Comparison of ENCODE assay signal across 8 mouse cellular contexts in the genomic region with DNA sequence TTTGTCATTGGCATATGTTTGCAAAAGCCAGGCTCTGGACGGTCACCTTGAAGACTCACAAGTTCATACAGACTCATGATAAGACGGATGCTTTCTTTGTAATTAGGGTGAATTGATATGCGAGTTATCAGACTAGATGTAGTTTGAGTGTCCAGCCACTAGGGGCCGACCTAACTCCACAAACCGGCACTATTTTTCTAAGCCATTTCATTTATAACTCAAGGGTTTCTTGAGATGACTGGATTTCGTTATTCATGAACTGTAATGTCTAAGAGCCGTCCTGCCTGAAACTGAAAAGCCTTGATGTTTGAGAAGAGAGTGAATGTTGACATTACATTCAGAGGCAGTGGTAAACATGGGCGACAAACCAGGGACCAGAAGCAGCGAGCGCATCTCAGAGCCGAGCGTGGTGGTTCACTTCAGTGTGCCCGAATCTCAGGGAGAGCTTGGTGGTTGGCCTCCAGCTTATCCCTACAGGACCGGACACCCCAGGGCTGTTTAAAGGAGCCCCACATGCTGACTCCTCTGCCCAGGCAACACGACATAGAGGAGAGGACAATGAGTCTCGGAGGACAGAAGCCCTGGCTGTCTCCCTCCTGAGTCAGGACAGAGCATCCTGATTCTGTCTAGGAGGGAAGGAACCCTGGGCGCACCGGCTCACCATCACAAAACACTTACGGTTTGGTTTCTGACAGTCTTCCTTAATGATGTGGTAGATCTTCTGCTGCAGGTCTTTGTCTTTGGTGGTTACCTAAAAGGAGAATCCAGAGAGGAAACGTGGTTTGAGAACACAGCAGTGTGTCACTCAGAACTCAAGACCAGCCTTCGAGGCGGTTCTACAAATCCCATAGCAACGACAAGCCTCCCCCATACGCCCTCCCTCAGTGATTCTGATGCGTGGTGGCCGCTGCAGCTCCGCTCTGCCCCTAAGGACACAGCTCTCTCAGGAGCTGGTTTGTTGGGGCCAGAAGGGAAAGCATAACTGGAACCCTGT. TPM values are rescaled to one million over a fixed set of nuclear protein-coding genes. Genes with fewer than 3 reads are reported as not detected.
DNase-seq lines count a peak whose midpoint lies in the region; ATAC-seq lines count a peak whose summit lies in the region.

No protein-coding gene starts in this region.

- no peak overlapping the region for H3K4me3 ChIP-seq in liver, embryonic 12.5 days

- H3K36me3 ChIP-seq in liver, embryonic 12.5 days: peaks cover 3% of the 10 kb centered on the region; the same call in 1 of the 2 replicates

- peaks cover 52% of the 10 kb centered on the region for H3K4me1 ChIP-seq in liver, embryonic 12.5 days

- H3K4me2 ChIP-seq in liver, embryonic 12.5 days: peak overlapping the region; percentile 49

- no peaks in the 10 kb centered on the region for H3K9me3 ChIP-seq in liver, embryonic 12.5 days (replicated peaks)

- peak; percentile 82 for DNase-seq in 416B (ENCODE audit: low read depth)
- DNase-seq in MEL-GATA-1-ER (ENCODE audit: extremely low read depth, low read depth): peak; percentile 79
- peak; percentile 68 to 79 for DNase-seq in cerebellum, postnatal 25 days
- DNase-seq in gastrocnemius, postnatal 10 days: peak; percentile 56
- peak; percentile 71 for DNase-seq in kidney, postnatal 14 days
- DNase-seq in naive thymus-derived CD4-positive, alpha-beta T cell, adult 2 months (ENCODE audit: low read depth): peak; percentile 86
- DNase-seq in thymus, postnatal 0 days (ENCODE audit: low spot score): peak; percentile 78

- H3K27me3 ChIP-seq in liver, embryonic 12.5 days (replicated peaks): no peaks in the 10 kb centered on the region

- H3K27ac ChIP-seq in liver, embryonic 12.5 days: peak overlapping the region; percentile 66

- ATAC-seq in liver, embryonic 12.5 days: no peak

- H3K9ac ChIP-seq in liver, embryonic 12.5 days: peak overlapping the region; percentile 33; the same call in 1 of the 2 replicates

- 34% methylated on average over 27 of the region's 27 CpGs for WGBS in liver, embryonic 12.5 days (ENCODE audit: insufficient replicate concordance)

RNA-seq across cellular contexts. Expression of a gene that starts 29.9 kb away (rescaled TPM):
- total RNA-seq in gastrocnemius, postnatal 10 days (2021): 10 to 100 TPM; 10.5 to 15.2 TPM
- 17.4 TPM in 2 replicates for polyA plus RNA-seq in liver, embryonic 12.5 days (2016; fragmentation: Nextera tagmentation; extraction: Ambion mirVana)
- polyA plus RNA-seq in thymus, postnatal 0 days (2015; fragmentation: Nextera tagmentation; extraction: Ambion mirVana): 36.0 and 36.9 TPM in 2 replicates

RNA-seq across cellular contexts. Expression of a gene that starts 43.2 kb away (rescaled TPM):
- 10 to 100 TPM; 79.8 to 85.6 TPM for total RNA-seq in gastrocnemius, postnatal 10 days (2021)
- 1.1 and 1.6 TPM in 2 replicates for polyA plus RNA-seq in liver, embryonic 12.5 days (2016; fragmentation: Nextera tagmentation; extraction: Ambion mirVana)
- polyA plus RNA-seq in thymus, postnatal 0 days (2015; fragmentation: Nextera tagmentation; extraction: Ambion mirVana): 2.0 and 2.6 TPM in 2 replicates
